Mouse (Mus musculus): ENCODE data around the gene Macc1.

DNA sequence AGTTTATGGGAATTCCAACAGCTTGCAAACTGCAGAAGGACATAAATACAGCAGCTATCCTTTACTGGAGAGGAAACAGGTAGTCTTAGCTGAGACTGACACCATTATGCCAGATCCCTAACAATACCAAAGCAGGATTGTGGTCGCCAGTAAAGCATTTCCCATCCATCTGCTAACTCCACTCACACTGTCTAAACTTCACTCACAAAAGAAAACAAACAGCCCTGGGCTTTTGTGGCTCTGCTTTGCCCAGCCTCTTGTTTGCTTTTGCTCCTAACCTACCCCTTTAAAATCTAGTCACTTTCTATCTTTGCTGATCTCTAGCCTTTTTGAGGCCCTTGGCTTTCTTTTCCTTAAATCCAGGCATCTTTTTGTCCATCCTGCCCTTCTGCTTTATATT is 40.5 kb upstream of the Macc1 start:
- TF ChIP-seq CTCF (IDR thresholded peaks at IDR 0.05; ENCODE audit: low read depth, low read length), result no peak
- no peak for TF ChIP-seq GATA2 (IDR thresholded peaks at IDR 0.05; ENCODE audit: borderline replicate concordance, low read depth, low read length)
- TF ChIP-seq TAL1 (conservative IDR thresholded peaks at IDR 0.05; ENCODE audit: low read depth, low read length), result no peak
- no peak for TF ChIP-seq POLR2AphosphoS5 (IDR thresholded peaks at IDR 0.05; ENCODE audit: insufficient replicate concordance, low read depth, low read length)
